In the genomic region with DNA sequence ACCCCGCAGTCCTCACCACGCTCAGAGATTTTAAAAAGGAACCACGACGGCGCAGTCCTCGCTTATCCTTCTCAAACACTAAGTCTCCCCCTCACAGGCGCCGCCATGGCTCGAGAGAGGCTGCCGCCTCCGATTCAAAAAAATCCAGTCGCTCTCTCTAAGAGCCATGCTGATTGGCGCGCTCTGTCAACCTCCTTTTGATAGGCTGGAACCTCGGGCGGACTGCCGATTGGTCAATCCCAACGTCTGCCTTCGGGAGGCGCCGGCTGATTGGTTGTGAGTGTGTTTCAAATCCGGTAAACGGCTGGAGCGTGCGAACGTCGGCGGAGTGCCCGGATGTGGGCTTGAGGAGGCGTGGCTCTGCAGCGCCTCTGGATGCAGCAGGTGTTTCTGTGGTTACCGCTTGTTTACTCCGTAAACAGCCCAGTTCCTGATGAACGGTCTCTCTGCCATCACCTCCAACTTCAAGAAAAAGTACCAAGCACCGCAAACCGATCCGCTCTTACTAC, we compare ENCODE assay signal across 8 mouse cellular contexts. TPM values are rescaled to one million over a fixed set of nuclear protein-coding genes. Genes with fewer than 3 reads are reported as not detected.
A peak's percentile ranks its signal among the peaks of the same experiment; 100 is the strongest.
DNase-seq lines count a peak whose midpoint lies in the region; ATAC-seq and TF ChIP-seq lines count a peak whose summit lies in the region.

Gene Ect2 (minus strand): TSS at position 178 of the 509 bp plus-strand sequence.

- ATAC-seq in heart, embryonic 11.5 days (replicated peaks; ENCODE audit: insufficient number of reproducible peaks, low FRiP score, low TSS enrichment): peak; percentile 99
- ATAC-seq in kidney, embryonic 16.5 days (ENCODE audit: low FRiP score, low TSS enrichment): peak; percentile 99

- DNase-seq in brain, embryonic 14.5 days (ENCODE audit: low read depth): peak; percentile 100
- DNase-seq in liver, adult 2 months (ENCODE audit: extremely low read depth, low read depth, low spot score): peak; percentile 95
- DNase-seq in splenic B cell, adult 2 months (ENCODE audit: low read depth, low spot score): peak; percentile 99

- H3K4me3 ChIP-seq in C2C12 (ENCODE audit: insufficient read depth, poor library complexity, severe bottlenecking) (peak within 1 kb of the TSS; percentile 86), myocyte (peak within 1 kb of the TSS; percentile 68)
- H3K4me3 ChIP-seq in erythroblast, embryonic 14.5 days (replicated peaks): peak within 1 kb of the TSS; percentile 100
- peak within 1 kb of the TSS; percentile 87 for H3K4me3 ChIP-seq in heart, embryonic 11.5 days (ENCODE audit: low read depth, low read length)
- H3K4me3 ChIP-seq in kidney, embryonic 16.5 days (ENCODE audit: low read length): peak within 1 kb of the TSS; percentile 95
- peak within 1 kb of the TSS; percentile 68 for H3K4me3 ChIP-seq in liver, adult 2 months (ENCODE audit: insufficient read depth, low read depth, low read length)

- peaks cover 39% of the 10 kb centered on the region for H3K79me3 ChIP-seq in C2C12 (ENCODE audit: low read depth)

- H3K9ac ChIP-seq in heart, embryonic 11.5 days (ENCODE audit: low read depth, low read length): peak within 1 kb of the TSS; percentile 83
- peak within 1 kb of the TSS; percentile 92 for H3K9ac ChIP-seq in kidney, embryonic 16.5 days (replicated peaks; ENCODE audit: low read length)
- H3K9ac ChIP-seq in liver, adult 2 months (ENCODE audit: low read depth, low read length): peak within 1 kb of the TSS; percentile 58

- H3K9me3 ChIP-seq in erythroblast, embryonic 14.5 days (ENCODE audit: control insufficient read depth, low read length): no peaks in the 10 kb centered on the region
- no peaks in the 10 kb centered on the region for H3K9me3 ChIP-seq in heart, embryonic 11.5 days (replicated peaks; ENCODE audit: control insufficient read depth, low read length)
- no peaks in the 10 kb centered on the region for H3K9me3 ChIP-seq in kidney, embryonic 16.5 days (ENCODE audit: low read length)

- H3ac ChIP-seq in C2C12 (ENCODE audit: control insufficient read depth, insufficient read length, low read depth) (peak within 1 kb of the TSS; percentile 77), myocyte (ENCODE audit: control insufficient read depth, insufficient read length) (peak within 1 kb of the TSS; percentile 21)

- peak within 1 kb of the TSS; percentile 85 for H3K27ac ChIP-seq in heart, embryonic 11.5 days (ENCODE audit: low read depth, low read length)
- peak within 1 kb of the TSS; percentile 84 for H3K27ac ChIP-seq in kidney, embryonic 16.5 days (ENCODE audit: low read length)
- H3K27ac ChIP-seq in liver, adult 2 months (replicated peaks; ENCODE audit: insufficient read depth, low read depth, low read length): no peak within 1 kb of the TSS

- under 1% methylated on average over 37 of the region's 37 CpGs for WGBS in heart, embryonic 11.5 days (ENCODE audit: insufficient replicate concordance)
- WGBS in kidney, embryonic 16.5 days: 0% methylated on average over 37 of the region's 37 CpGs
- under 1% methylated on average over 37 of the region's 37 CpGs for WGBS in liver, adult 2 months

- peaks cover 45% of the 10 kb centered on the region for H3K79me2 ChIP-seq in C2C12 (ENCODE audit: control insufficient read depth, insufficient read depth)
- H3K79me2 ChIP-seq in liver, adult 2 months (ENCODE audit: control insufficient read depth, insufficient read depth, low read length): no peaks in the 10 kb centered on the region
- peaks cover 33% of the 10 kb centered on the region for H3K79me2 ChIP-seq in myocyte (ENCODE audit: control insufficient read depth, insufficient read depth)

- H3K27me3 ChIP-seq in C2C12 (ENCODE audit: control insufficient read depth, insufficient read depth, insufficient read length) (no peaks in the 10 kb centered on the region), myocyte (ENCODE audit: control insufficient read depth, insufficient read depth, insufficient read length) (no peaks in the 10 kb centered on the region)
- no peaks in the 10 kb centered on the region for H3K27me3 ChIP-seq in erythroblast, embryonic 14.5 days (ENCODE audit: control insufficient read depth)
- no peaks in the 10 kb centered on the region for H3K27me3 ChIP-seq in heart, embryonic 11.5 days (ENCODE audit: control insufficient read depth, insufficient read depth, low read length)
- H3K27me3 ChIP-seq in kidney, embryonic 16.5 days (ENCODE audit: insufficient read depth, low read length): no peaks in the 10 kb centered on the region
- H3K27me3 ChIP-seq in liver, adult 2 months (ENCODE audit: control insufficient read depth, insufficient read depth, low read length): no peaks in the 10 kb centered on the region
- no peaks in the 10 kb centered on the region for H3K27me3 ChIP-seq in splenic B cell, adult 2 months (ENCODE audit: control insufficient read depth, insufficient read depth, low read length, poor library complexity, severe bottlenecking)

- H3K4me2 ChIP-seq in heart, embryonic 11.5 days: peak within 1 kb of the TSS; percentile 69
- H3K4me2 ChIP-seq in kidney, embryonic 16.5 days (replicated peaks; ENCODE audit: low read depth, low read length): peak within 1 kb of the TSS; percentile 56
- H3K4me2 ChIP-seq in myocyte (ENCODE audit: low read depth): peak within 1 kb of the TSS; percentile 93

- no peak for TF ChIP-seq CTCF in C2C12 (IDR thresholded peaks at IDR 0.05; ENCODE audit: control insufficient read depth, insufficient read depth, insufficient read length)
- no peak for TF ChIP-seq CTCF in brain, embryonic 14.5 days (IDR thresholded peaks at IDR 0.05; ENCODE audit: borderline replicate concordance, extremely low read depth, insufficient read depth, insufficient read length)
- no peak for TF ChIP-seq CTCF in liver, adult 2 months (IDR thresholded peaks at IDR 0.05; ENCODE audit: low read depth, low read length)

- H3K36me3 ChIP-seq in C2C12 (ENCODE audit: control insufficient read depth, insufficient read depth) (peaks cover 30% of the 10 kb centered on the region), myocyte (ENCODE audit: control insufficient read depth, insufficient read depth) (no peaks in the 10 kb centered on the region)
- H3K36me3 ChIP-seq in erythroblast, embryonic 14.5 days (ENCODE audit: control insufficient read depth): peaks cover 30% of the 10 kb centered on the region
- H3K36me3 ChIP-seq in heart, embryonic 11.5 days (ENCODE audit: control insufficient read depth, insufficient read depth, low read length): peaks cover 7% of the 10 kb centered on the region; the same call in 1 of the 2 replicates
- peaks cover 9% of the 10 kb centered on the region for H3K36me3 ChIP-seq in kidney, embryonic 16.5 days (ENCODE audit: insufficient read depth, low read length)
- H3K36me3 ChIP-seq in liver, adult 2 months (ENCODE audit: control insufficient read depth, insufficient read depth, low read length): no peaks in the 10 kb centered on the region
- no peaks in the 10 kb centered on the region for H3K36me3 ChIP-seq in splenic B cell, adult 2 months (ENCODE audit: control insufficient read depth, insufficient read depth, low read length, poor library complexity, severe bottlenecking)

- H3K4me1 ChIP-seq in erythroblast, embryonic 14.5 days (ENCODE audit: control insufficient read depth): peaks cover 32% of the 10 kb centered on the region
- H3K4me1 ChIP-seq in heart, embryonic 11.5 days (ENCODE audit: control insufficient read depth, insufficient read depth, low read length): peaks cover 20% of the 10 kb centered on the region
- H3K4me1 ChIP-seq in kidney, embryonic 16.5 days (ENCODE audit: insufficient read depth, low read length): peaks cover 25% of the 10 kb centered on the region
- peaks cover 9% of the 10 kb centered on the region for H3K4me1 ChIP-seq in liver, adult 2 months (ENCODE audit: control insufficient read depth, insufficient read depth, low read length)

- peak; percentile 17; the same call in 1 of the 2 replicates for TF ChIP-seq POLR2A in brain, embryonic 14.5 days (IDR thresholded peaks at IDR 0.05; ENCODE audit: borderline replicate concordance, extremely low read depth, insufficient read depth, insufficient read length, poor library complexity, severe bottlenecking)
- TF ChIP-seq POLR2A in liver, adult 2 months (IDR thresholded peaks at IDR 0.05; ENCODE audit: extremely low read depth, insufficient read depth, low read length): no peak
- TF ChIP-seq POLR2A in myocyte (IDR thresholded peaks at IDR 0.05; ENCODE audit: insufficient read length, low read depth): peak; percentile 8

TF ChIP-seq in C2C12, 6 proteins besides CTCF, POLR2A, EP300 and RAD21:
- TF ChIP-seq MYOD1 (IDR thresholded peaks at IDR 0.05; ENCODE audit: control insufficient read depth, insufficient read length, low read depth): peak; percentile 69
- TF ChIP-seq CEBPB (IDR thresholded peaks at IDR 0.05; ENCODE audit: low read depth): no peak
- TF ChIP-seq MYOG (IDR thresholded peaks at IDR 0.05; ENCODE audit: control insufficient read depth, extremely low read depth, insufficient read length): no peak
- TF ChIP-seq MAX (IDR thresholded peaks at IDR 0.05): no peak
- no peak for TF ChIP-seq USF1 (IDR thresholded peaks at IDR 0.05; ENCODE audit: low read depth)
- TF ChIP-seq FOSL1 (IDR thresholded peaks at IDR 0.05; ENCODE audit: insufficient read depth, low read length, poor library complexity, severe bottlenecking): no peak
TF ChIP-seq in C2C12: peak in this region for 1.

TF ChIP-seq in myocyte, 11 proteins besides CTCF, POLR2A, EP300 and RAD21 (continues in another document):
- TF ChIP-seq TCF3 (IDR thresholded peaks at IDR 0.05; ENCODE audit: insufficient read length, low read depth): peak; percentile 4
- TF ChIP-seq REST (IDR thresholded peaks at IDR 0.05; ENCODE audit: insufficient read depth, insufficient read length): no peak
- TF ChIP-seq TCF12 (IDR thresholded peaks at IDR 0.05; ENCODE audit: insufficient read depth, poor library complexity, severe bottlenecking): no peak
- TF ChIP-seq CEBPB (IDR thresholded peaks at IDR 0.05; ENCODE audit: insufficient read depth, poor library complexity, severe bottlenecking): no peak
- TF ChIP-seq MYOD1 (IDR thresholded peaks at IDR 0.05; ENCODE audit: control insufficient read depth in 1 of 3, insufficient read length in 2 of 3, low read depth in 2 of 3): peak in 2 of 3 experiments; percentile 61 to 78
- no peak for TF ChIP-seq USF1 (IDR thresholded peaks at IDR 0.05; ENCODE audit: low read depth)
- peak; percentile 32 to 77 (median 62) for TF ChIP-seq MYOG (IDR thresholded peaks at IDR 0.05; ENCODE audit: control insufficient read depth in 1 of 3, insufficient read depth in 1 of 3, insufficient read length in 2 of 3, low read depth in 2 of 3)
- TF ChIP-seq POLR2AphosphoS2 (IDR thresholded peaks at IDR 0.05; ENCODE audit: insufficient read length, low read depth): no peak

RNA-seq across cellular contexts. Expression of gene Ect2, which starts in this region (rescaled TPM):
- polyA plus RNA-seq in C2C12 (2012; fragmentation: generic; extraction: Trizol): 19.8 TPM
- polyA plus RNA-seq in brain, embryonic 14.5 days (2012; rRNA removed): 11.6 and 17.9 TPM in 2 replicates
- 0.15 and 0.46 TPM in 2 replicates for polyA plus RNA-seq in erythroblast, embryonic 14.5 days (2012)
- polyA plus RNA-seq in heart, embryonic 11.5 days (2014; fragmentation: Nextera tagmentation; extraction: Ambion mirVana): 55.9 and 61.0 TPM in 2 replicates
- polyA plus RNA-seq in kidney, embryonic 16.5 days (2015; fragmentation: Nextera tagmentation; extraction: Ambion mirVana): 58.9 and 63.9 TPM in 2 replicates
- total RNA-seq in liver, adult 2 months (2014; rRNA removed): 1.8 and 2.2 TPM in 2 replicates
- 0.34 and 0.56 TPM in 2 replicates for polyA plus RNA-seq in liver, adult 2 months (2012; rRNA removed)
- polyA plus RNA-seq in myocyte (2012; fragmentation: generic; extraction: Trizol): 6.6 TPM
